Mouse (Mus musculus) hindlimb bud, embryonic 11.5 days (tissue): ENCODE measurements at regions not wholly inside any gene's neighbourhood (a gene's known extent, or its start where the extent isn't known, plus 50 kb on each side); places are given as distances from the start of the nearest gene placed in this dataset.
A peak's percentile ranks its signal among the peaks of the same experiment; 100 is the strongest.
"Not testable (repeated sequence)": the region's sequence is repeated elsewhere in the genome, so short reads cannot be mapped to it uniquely, and the experiment has no call there.

Source experiments
- DNase-seq: peaks from one replicate; pipeline ENCODE4 v3.0.0-alpha.2; 2012; ENCODE audit warnings: low read depth, low spot score; ENCODE audit errors: extremely low spot score

DNA sequence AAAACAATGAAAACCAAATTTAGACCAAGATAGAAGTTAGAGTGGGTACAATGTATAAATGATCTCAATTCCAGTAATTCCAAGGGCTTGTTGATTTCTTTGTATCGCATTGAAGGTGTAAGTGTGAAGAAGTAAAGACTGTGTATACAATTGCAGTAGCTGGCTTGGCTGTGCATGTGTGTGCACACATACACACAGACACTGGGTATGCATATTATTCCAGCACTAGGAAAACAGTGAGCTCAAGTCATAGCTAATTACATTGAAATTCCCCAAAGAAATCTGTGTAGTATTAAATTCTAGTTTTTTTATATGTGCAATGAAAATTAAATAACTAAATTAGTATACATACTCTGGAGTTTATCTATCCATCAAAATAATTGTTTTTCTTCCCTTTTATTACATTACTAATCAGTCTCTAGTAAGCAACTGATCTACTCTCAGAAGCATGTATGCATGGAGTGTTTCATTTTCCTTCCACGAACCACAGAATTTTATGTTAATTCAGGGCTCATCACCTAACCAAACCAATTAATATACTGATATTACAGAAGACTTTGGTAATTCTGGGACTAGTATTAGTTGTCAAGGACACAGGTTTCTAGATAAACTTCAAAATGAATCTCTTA is 56.5 kb downstream of the Gm8797 start:
- DNase-seq: no peak

DNA sequence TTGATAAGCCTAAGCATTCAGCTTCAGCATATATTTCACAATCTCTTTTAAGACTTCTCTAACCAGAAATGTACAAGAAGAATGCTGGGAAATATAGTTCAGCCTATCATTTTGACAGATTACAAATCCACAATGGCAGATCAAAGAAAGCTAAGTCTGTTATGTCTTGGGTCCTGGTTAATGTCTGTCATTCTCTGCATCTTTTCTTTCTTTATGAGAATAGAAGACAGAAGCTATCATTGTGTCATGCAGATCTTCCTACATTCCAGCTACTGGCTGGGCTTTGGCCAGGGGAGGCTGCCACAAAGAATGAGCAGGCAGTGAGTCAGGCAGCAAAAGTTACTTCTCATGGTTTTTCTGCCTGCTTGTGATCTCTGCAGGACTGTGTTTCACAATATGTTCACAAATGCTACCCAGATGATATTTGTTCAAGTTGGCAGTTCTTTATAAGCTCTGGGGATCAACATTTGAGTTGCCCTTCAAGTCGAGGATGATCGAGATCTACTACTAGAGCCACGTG is 60.5 kb downstream of the Gm8797 start:
- DNase-seq: no peak

DNA sequence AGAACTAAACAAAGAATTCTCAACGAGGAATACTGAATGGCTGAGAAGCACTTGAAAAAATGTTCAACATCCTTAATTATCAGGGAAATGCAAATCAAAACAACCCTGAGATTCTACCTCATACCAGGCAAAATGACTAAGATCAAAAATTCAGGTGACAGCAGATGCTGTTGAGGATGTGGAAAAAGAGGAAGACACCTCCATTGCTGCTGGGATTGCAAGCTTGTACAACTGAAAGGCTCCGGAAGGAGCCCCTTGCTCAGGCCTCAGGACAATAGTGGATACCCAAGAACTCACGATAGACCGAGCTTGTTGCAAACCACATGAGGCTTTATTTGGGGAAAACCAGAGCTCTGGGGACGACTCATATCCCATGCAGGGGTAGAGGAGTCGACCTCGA is 69.6 kb downstream of the Gm8797 start:
- DNase-seq: not testable (repeated sequence)

DNA sequence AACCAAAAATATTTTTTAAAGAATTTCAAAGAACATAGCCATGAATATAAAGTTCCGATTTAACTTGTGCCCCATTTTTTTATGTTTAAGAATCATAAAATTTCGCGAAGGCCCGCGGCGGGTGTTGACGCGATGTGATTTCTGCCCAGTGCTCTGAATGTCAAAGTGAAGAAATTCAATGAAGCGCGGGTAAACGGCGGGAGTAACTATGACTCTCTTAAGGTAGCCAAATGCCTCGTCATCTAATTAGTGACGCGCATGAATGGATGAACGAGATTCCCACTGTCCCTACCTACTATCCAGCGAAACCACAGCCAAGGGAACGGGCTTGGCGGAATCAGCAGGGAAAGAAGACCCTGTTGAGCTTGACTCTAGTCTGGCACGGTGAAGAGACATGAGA is 109.6 kb downstream of the Gm8797 start:
- DNase-seq: not testable (repeated sequence)

DNA sequence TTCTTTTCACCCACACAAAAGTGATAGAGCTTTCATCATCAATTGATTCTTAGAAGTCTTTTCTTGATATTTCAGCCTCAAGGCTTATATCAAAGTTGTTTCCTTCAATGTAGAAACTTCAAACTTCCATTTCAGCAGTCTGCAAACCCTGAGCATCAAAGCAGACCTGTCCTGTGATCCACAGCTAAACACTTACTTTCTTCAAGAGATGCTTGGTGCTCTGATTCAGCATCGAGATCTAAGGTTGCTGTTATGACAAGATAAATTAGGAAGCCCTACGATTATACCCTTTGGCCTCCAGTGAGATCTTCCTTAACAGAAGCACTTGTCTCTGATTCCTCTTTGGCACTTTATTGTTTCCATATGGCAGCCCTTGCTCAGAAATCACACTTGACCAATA is 119.8 kb downstream of the Gm8797 start:
- no peak for DNase-seq

DNA sequence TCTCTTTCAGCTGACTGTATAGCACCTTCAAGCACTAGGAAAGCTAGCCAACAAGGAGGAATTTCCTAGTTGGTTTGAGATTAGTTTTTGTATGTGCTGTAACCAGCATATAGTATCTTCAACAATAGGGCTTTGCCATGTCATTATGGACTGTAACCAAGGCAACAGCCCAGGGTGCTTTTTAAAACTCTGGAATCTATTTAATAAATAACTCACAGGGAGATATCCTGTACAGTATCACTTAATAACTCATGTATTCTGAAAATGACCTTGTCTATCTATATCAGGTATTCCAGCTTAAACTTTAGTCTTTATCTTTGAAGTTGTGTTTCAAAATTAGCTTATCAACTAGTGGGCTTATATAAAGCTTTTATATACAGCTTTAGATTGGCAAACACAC is 128.5 kb downstream of the Gm8797 start:
- DNase-seq: no peak

DNA sequence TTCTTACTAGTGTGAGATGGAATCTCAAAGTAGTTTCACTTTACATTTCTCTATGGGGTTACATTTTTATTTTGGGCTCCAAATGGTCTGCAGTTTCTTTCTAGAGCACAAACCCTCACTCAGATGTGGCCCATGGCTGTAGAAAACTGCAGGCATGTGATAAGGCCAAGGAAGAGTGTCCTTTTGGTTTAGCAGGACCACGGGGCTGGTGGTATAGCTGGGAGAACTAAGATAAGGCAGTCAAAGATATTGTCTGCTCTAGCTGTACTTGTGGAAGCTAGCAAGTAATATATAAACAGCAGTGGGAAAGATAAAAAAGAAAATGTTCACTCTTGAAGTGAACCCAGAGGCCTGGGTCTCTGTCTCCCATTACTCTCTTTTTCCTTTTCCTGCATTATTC is 166.9 kb downstream of the Gm8797 start:
- DNase-seq: no peak

DNA sequence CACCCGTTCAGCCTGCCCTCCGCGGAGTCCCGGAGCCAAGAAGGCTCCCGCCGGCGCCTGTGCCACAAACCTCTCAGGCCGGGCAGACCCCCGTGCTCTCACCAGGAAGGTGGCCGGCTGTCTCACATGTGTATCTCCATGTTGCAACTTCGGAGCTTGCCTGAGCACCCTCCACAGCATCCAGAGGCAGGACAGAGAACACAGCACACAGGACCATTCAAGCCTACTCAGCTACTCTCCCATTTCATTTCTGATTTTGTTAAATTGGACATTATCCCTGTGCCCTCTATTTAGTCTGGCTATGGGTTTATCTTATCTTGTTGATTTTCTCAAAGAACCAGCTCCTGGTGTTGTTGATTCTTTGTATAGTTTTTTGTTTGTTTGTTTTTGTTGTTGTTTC is 199.6 kb downstream of the Gm8797 start:
- not testable (repeated sequence) for DNase-seq

DNA sequence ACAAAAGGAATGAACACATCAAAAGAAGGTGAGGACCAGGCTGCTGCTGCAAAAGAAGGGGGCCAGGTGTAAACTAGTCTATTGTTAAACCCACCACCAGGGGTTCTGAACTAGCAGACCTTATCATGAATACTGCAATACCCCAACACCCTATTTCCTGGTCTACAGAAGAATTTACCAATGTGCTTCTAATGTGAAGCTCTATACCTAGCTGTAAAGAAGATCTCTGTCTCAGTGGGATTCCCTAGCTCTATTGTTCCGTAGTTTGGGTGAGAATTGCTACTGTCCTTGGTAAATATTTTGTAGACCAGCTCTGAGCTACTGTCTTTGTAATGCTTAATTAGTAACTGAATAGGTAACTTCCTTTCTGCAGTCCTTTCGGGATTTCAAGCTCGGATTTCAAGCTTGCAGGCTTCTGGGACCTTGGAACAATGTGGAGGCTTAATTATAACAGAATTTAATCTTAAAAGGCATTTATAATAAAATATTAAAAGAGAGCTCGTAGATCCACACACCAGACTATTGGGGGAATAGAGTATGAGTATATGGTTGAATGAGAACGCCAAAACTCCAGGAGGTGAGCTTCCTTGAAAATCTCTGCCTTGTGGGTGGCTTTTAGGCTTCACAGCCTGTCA is 238.5 kb downstream of the Gm8797 start:
- not testable (repeated sequence) for DNase-seq

DNA sequence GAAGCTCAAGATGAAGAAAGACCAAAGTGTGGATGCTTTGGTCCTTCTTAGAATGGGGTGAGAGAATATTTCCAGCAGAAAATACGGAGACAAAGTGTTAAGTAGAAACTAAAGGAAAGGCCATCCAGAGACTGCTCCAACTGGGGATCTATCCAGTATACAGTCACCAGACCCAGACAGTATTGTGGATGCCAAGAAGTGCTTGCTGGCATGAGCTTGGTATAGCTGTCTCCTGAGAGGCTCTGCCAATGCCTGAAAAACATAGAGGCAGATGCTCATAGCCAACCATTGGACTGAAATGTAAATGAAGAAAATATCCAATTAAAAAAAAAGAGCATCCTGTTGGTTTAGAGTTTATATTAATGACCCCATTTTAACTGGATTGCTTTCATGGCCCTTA is 253.8 kb downstream of the Gm8797 start:
- DNase-seq: no peak

DNA sequence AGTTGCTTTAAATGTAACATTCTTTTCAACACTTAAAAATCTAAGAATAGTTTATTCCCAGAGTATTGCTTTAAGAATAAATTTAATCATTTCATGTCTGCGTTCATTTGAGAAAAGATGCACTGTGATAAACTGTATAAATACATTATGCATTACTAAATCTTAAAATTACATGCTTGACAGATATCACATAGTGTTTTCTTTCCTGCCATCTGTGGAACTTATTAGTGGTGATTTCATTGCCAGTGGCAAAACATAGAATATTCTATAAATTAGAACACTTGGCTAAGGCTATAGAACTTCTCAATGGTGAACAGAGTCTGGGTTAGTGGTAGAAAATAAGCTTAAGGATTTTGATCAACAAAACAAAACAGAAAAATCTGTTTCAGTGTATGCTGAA is 268.1 kb downstream of the Gm8797 start:
- no peak for DNase-seq

DNA sequence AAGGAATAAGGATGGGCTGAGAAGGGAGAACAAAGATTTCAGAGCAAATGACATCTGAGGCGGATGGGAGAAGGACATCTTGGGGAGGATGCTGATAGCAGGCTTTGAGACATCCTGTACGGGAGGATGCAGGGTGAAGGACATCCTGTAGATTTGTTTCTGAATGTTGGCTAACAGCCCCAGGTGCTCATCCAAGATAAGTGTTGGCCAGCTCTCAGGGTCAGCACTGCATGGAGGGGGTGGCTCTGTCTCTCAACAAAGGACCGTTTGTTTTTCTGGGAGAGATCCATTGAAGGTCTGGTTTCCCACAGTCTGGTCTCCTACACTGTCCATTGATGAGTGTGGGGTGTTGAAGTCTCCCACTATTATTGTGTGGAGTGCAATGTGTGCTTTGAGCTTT is 290.7 kb downstream of the Gm8797 start:
- not testable (repeated sequence) for DNase-seq

DNA sequence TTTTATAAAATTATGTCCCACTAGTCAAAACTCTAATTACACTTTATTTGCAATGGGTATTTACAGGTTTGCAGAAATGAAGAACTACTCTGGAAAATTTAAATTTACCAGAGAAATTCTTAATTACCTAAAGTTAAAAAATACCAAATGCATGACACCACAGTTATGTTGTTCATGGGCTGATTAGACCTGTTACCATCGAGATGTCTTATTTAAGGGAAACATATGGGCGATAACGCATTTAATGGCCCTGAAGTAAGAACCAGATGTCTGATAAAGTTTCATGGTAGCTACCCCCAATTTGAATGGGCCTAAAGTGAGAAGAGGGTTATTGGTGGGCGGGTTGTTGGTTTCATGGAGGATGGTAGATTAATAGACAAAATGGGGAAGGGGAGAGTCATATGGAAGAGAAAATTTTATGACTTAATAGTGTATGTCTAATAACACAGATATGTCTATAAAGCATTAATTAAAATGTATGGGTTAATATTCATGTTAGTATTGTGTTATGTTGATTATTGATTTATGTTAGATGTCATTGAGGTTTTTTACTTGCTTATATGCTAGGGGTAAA is 299.0 kb downstream of the Gm8797 start:
- no peak for DNase-seq

DNA sequence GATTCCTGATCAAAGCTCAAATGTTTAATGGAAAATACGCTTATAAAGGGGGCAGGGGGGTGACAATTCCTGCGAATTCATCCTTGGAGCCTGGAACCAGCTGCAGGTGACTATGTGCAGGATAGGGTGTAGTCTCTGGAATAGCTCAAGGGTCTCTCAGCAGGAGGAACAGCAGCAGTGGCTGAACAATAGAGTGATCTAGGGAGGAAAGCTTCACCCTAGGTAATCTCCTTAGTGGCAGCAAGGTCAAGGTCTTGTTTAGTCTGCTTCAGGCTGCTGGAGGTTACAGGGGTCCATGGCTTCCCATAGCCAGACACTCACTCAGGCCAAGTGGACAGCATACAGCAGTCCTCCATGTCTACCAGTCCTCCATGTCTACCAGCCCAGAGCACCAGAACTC is 301.3 kb downstream of the Gm8797 start:
- DNase-seq: no peak

DNA sequence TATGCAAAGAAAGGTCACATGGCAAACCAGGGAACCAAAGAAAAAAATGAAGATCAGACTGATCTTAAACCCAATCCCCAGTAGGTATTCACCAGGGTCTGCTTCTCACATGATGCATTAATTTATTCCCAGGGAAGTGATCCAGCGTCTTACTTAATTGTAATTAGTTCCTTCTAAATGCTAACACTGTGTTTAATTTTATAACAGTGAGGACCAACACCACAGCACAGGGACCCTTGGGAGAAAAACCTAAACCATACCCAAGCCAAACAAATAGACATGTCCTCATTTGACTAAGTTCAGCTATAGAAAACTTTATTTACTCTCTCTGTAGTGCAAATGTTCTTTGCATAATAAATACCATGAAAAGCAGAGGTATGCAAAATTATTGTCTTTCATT is 333.2 kb downstream of the Gm8797 start:
- no peak for DNase-seq

DNA sequence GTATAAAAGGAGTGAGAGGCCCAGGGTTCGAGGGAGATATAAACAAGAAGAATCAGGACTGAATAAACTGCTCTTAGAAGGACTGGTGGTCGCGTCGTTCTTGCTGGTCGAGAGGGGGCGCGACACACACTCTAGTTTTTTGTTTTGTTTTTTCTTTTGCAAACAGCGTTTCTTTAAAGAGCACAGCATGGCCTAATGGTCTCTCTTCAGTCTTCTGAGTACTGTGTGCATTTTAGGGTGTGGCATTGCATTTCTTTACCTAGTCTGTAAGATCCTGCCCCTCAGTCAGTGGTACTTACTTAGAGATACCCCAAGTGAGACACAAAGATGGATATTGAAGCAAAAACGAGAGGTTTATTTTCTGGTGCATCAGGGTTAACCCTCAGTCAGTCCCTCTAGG is 336.7 kb downstream of the Gm8797 start:
- DNase-seq: no peak

DNA sequence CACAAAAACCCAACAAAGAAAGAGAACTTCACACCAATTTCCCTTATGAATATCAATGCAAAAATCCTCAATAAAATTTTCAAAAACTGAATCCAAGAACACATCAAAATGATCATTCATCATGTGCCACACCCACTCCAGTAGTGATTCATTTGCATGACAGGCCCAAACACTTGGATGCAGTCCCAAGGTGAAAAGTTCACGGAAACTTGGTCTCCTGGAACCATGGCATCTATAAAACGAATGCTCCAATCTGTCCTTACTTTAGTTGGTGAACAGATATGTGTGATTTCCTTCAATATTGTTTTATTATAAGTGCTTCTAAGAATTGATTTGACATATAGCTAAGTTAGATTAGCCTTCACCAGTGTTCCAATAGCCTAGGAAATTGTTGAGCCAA is 343.3 kb downstream of the Gm8797 start:
- no peak for DNase-seq

DNA sequence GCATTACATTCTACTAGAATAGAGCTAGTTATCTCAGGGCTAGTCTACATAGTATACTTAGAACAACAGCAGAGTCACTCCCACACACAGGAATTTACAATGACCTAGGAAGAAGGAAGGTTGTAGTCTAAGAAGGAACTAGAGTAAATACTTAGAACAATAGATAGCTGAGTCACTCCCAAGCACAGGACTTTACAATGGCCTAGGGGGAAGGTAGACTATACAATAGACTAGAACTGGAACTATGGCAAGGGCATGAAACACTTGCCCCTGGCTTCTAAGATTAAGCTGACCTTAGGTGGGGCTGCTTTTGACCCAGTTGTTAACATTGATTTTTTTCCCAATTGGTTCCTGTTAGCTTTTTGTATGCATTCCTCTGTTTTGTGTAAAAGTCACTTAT is 343.8 kb downstream of the Gm8797 start:
- DNase-seq: not testable (repeated sequence)

DNA sequence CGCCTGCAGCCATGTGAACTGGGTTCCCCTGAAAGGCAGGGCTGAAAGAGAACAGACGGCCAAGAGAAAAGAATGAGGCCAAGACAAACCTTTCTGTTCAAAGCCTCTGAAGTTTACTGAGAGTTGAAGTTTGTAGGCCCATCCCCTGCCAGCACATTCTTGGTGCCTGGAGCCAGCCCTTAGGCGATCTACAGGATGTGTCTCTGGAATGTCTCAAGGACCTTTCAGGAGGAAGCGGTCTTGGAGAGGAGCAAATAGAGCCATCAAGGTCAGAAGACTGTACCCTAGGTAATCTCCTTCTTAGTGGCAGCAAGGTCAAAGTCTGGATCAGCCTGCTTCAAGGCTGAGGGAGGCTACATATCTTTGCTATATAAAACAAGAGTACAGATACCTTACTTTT is 350.3 kb downstream of the Gm8797 start:
- no peak for DNase-seq

DNA sequence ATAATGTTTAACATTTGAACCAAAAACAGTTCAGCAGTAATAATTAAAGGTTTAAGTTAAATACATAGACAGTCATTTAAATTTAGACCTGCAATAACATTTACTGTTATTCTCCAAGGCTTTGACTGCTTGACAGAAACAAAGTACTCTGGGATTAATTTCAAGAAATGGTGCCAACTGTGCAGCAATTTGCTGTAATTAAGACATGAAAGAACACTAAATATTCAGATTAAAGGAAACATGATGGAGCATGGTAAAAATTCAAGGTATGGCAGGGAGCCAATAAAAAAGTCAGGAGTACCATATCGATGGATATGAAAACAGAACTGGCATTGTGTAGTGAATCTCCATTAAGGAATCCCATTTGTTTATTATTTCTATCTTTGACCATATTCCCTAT is 352.3 kb downstream of the Gm8797 start:
- DNase-seq: no peak

DNA sequence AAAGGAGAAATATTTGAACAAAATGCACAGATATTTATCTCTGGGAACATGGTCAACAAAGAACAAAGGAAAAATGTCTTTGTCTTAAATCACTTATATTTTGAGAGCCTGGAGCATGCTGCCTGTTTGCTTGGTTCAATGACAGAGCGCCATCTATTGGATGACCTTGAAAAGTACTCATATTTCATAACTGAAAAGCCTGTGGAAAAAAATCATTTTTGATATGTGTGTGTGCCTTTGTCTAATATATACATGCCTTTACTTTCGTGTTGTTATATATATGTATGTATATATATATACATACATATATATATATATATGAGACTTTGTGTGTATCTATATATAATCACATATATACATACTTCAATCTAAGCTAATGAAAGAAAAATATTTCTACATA is 356.1 kb downstream of the Gm8797 start:
- DNase-seq: peak; percentile 44

DNA sequence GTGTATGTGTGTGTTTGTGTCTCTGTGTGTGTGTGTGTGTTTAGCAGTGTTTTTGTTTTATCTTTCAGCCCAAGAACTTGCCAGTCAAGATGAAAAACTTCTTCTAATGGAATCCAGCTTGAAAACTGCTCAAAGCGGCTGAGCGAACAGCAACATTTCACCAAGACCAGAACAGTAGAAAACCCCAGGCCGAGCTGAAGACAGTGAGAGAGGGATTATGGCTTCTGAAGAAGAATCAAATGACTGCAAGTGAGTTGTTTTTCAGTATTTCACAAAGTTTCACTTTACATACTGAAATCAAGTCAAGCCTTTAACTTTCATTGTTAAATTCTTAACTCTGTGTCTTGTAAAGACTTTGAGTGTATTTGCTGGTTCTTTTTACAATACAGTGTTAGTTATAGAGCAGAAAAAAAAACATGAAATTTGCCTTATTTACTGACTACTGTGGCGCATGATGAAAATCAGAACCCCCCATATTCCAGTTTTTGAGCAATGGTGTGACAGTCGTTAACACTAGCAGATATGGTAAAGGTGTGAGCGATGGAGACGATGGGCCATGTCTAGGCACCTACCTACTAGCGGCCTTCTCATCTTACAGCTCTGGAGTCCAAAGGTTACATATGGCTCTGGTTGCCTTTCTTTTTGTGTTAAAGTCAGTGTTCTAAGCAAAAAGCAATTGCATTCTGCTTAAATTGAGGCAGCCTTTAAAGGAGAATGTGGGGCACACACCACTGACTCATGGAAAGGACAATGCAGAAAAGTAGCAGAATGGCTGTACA is 357.0 kb downstream of the Gm8797 start:
- peak; percentile 57 for DNase-seq
